Mouse (Mus musculus) c-Kit-positive CD71-positive TER-119-negative erythroid progenitor cells, embryonic 14.5 days (primary cell): ENCODE results near the gene Defb47.

Experiments
- DNase-seq: peaks from one replicate; pipeline ENCODE4 v3.0.0-alpha.2; 2013; ENCODE audit warnings: low read depth

Defb47 gene

DNA sequence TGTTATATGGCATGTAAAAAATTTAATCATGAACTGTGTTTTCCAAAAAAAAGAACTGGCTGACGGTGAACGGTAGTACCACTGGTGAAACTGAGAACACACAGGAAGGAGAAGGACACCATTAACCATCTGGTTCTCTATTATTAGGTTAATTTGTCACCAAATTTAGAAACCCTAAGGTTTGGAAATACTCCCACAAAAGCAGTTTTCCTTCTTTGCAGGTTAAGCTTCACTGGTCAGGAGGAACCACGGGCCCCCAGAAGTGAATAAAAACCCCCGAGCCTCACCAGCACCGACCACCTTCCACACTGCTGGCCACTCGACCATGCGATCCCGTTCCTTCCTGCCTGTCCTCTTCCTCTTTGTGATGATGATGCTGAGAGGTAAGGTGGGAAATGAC is at the start of gene Defb47:
Gene Defb47, plus strand, starts transcription at position 301 of the 400 bp plus-strand sequence.
- DNase-seq = no peak

DNA sequence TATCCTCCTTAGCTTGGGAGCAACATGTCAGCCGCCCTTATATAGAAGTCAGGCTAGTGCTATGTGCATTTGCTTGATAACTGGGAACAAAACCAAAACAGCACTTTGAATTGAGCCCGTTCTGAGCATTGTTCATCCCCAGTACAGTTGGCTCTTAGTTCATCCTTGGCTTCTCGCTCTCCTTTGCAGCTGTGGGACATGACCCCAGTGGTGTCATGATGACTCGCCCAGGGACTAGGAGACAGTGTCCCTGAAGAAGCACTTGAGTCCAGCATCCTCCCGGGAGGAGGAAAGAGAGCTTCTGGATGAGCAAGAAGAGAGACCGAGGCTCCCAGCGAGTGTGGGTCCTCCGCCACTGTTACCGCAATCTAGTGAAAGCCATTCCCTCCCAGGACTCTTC is 41.8 kb upstream of the Defb47 start:
- no peak for DNase-seq

DNA sequence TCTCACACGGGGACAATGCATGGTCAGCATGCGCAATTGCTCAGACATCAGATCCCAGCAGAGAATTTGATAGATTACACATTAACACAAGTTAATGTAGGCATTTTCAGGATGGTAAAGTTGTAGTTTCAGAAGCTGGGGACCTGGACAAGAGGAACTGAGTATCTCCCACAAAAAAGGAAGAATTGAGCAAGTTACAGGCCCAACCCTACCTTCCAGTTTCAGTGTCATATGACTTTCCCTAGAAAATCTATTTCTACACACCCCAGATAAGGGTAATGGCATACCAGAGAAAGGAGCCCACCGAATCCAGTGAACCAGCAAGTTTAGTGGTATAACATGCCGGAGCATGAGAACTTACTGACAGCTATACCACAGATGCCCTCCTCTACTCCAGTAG is 34.2 kb upstream of the Defb47 start:
- no peak for DNase-seq

DNA sequence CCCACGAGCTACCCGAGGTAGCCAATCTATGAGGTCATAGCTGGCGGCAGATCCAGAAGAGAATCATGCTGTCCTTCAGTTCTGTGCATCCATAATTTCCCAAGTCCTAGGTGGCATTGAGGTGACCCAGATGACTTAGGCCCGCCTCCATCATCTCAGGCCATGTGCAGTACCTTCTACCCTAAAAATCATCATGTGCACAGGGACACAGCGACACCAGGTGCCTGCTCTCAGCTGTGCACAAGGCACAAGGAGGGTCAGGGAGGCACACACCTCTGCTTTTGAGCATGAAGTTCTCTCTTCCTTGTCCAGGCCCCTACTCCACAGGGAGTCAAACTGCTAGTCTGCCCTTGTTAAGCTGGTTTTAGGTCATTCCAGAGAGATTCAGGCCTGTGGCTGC is 32.5 kb upstream of the Defb47 start:
- DNase-seq = no peak

DNA sequence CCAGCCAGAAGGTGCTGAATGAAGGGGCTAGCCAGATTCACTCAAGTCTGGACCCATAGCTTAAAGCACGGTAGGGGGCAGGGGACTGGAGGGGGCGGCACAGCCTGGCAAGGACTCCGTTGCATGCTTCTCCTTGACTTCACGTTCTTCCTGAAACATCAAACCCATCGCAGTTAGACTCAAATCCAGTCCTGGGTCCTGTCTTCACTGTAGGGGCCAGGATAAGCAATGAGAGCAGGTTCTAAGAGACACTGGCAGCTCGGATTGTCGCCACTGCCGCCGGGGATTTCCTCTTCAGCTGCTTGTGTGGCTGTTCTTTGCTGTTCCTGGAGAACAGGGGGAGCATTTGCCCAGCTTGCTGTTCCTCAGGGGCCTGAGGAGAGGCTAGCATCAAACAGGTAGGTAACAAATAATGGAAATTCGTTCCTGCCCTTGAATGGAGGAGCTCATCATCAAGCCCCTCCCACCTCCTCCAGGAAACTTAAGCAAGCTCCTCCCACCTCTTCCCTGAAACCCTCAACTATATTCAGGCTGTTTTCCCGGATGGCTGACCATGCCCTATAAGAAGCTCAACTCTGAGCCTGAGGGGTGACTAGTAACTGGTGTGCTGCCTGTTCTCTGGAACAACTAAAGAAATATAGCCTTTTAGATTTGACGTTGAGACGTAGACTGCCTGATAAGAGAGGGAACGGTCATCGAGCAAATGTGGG is 31.9 kb upstream of the Defb47 start:
- DNase-seq = no peak

DNA sequence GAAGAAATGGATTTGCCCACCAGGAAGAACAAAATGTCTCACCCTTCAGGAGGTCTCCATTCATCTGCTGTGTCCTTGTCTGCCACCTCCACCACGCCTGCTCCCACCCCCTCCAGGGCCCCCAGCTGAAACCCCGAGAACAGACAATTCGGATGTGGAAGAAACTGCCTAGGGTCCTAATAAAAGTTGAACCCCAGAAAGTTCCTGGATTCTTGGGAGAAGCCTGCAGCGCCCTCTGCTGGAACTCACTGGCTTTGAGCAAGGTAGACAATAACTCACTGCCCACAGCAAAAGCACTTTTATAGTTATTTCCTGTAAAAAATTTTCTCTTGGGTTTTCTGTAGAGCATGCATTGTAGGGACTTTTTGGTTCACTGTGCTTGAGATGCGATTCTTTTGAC is 22.8 kb upstream of the Defb47 start:
- peak; percentile 32 for DNase-seq

DNA sequence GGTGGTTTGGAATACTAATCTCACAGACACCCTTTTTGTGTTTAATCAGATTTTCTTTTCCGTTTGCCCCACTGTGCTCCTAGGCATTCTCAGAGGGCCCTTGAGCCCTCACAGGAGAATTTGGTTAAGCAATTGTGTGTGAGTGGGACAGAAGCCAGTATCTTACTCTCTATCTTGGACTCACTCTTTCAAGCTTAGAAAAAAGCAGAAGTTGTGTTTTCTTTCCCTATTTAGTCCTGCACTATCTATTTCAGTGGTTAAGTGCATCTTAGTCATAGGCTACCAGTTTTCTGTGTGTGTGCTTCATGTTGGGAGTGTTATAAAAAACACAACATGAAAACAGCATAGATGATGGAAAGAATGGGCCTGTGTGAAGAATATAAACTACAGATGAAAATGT is 18.1 kb upstream of the Defb47 start:
- no peak for DNase-seq

DNA sequence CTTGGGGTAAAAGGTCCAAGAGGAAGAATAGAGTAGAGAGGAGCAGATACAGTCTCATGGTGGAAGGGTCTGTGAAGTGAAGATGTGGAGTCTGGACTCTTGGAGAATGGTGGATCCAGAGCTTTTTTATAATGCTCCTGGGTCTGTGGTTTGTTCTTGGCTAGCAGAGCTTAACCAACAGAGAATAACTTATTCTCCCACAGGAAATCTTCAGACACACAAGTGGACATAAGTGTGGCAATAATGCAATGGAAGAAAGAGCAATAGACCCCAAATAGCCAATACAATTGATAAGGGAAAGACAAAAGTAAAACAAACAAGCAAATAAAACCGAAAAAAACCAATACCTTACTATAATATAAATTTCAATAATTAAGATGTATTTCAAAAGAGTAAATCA is 13.5 kb upstream of the Defb47 start, which contains the start of gene Defb48:
Gene Defb48, minus strand, starts transcription at position 101 of the 400 bp plus-strand sequence.
- DNase-seq = no peak

DNA sequence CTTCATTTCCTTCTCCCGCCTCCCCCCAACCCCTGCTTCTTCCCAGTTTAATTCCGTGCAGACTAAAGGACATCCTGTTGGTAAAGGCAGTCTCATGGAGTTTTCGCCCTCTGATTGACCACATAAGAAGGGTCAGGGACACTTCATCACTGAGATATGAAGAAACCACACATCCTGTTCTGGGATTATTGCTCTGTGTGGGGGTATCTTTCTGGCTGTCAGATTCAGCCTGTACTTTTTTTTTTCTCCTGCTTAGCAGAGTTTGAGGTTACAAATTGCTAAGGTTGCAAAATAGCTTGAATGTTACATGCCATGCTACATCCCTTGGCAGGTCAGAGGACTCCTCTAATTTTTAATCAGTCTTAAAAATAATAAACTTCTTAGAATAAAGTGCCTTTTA is 6.6 kb upstream of the Defb47 start:
- DNase-seq = no peak

DNA sequence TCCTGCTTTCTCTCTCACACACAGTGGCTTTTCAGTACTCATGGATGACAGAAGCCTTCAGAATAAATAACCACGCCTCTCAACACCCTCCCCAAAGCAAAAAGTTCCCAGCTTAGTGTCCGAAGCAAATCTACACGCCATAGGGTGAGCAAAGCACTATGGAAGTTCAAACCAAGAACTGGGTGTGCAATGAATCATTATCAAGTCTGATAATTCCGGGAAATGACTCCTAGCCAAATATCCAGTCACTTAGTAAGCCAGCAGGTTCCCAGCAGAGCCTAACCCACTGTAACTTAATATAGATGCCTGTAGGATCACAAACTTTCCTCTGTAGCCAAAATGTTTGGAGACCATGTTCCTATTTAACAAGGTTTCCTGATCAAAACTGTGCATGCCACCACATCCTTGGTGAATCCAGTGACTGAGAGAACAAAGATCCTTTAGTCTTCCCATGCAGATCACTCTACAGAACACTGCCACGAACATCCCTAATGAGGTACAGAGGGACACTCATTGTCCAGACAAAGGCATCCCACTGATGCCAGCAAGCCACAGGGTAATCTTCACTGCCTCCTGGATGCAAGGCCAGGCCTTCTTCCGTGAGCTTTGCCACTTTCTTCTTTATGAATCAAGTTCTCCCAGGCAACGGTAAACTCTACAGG is 5.9 kb upstream of the Defb47 start:
- DNase-seq = no peak

DNA sequence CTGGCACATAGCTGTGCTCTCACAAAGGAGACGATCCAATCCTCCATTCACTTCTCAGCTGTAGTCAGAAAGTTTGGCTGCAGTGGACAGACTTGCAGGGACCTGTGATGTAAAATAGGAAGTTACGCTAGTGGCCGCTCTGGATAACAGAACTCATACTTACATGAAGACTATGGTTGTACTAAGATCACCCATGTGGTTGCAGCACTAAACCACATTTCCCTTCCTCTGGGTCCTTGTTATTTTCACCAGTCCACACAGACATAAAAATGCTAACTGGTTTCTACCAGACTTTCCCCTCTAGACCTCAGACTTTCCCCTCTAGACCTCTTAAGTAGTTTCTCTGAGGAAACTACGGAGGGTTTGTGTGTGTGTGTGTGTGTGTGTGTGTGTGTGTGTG is 1.1 kb downstream of the Defb47 start:
- no peak for DNase-seq

DNA sequence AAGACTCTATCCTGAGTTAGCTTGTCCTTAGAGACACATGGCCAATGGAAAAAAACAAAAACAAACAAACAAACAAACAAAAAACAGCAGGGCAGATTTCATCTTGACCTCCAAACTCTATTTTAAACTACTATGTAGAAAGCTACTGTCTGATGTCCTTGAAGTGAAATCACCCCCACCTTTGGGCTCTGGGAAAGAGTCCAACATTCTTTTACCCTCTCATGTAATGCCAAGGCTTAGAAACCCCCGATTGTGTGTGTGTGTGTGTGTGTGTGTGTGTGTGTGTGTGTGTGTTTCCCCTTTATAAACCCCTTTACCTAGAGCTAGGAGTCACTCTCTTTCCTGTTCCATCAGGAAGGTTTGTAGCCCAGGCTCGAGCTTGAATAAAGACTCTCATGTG is 4.7 kb downstream of the Defb47 start:
- DNase-seq = no peak

DNA sequence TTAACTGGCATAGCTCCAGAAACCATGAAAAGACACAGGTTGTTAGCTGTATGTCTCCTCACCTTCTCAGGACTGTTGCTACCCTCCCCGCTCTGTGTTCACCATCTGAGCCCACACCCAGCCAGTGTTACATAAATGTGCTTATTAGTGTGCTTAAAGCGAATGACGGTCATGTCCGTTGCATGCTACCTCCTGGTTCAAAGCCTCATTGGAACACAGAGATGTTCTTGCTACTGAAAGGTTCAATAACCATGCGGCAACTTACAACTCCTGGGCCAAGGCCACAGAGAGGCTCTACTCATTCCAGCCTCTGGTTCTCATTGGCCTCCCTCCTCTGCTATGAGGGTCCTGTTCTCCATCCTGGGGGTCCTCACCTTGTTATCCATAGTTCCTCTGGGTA is 13.6 kb downstream of the Defb47 start, which contains the start of gene Defb43:
Gene Defb43, plus strand, starts transcription at position 301 of the 400 bp plus-strand sequence.
- no peak for DNase-seq

DNA sequence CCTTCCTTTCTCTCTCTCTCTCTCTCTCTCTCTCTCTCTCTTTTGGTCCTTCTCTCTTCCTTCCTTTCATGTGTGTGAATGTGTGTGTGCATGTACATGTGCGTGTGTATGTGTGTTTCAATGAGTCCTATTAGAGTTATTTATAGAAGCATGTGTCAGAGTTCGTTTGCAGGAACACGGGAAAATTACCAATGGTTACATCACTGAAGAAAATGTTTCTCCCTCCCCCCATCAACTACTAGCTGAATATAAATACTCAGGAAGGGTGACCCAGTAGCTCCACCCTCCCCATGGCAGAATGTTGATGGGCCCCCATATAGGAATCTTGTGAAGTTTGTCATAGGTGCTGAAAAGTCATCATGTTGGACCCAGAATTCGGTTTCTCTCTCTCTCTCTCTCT is 15.2 kb downstream of the Defb47 start:
- DNase-seq = no peak

DNA sequence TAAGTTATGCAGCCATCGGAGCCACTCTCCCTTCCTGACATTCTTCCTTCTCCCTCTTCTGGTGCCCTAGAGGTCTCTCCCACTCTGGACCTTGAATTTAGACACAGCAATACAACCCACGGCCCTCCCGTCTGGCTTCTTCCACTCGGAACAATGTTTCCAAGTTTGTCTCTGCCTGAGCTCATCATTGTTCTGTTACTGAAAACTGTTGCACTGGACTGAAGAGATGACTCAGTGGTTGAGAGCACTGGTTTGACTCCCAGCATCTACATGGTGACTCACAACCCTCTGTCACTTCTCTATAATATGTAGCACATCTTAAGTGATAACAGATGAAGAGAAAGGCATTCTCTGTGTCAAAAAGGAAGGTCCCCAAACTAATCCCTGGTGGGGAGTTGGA is 16.8 kb downstream of the Defb47 start:
- no peak for DNase-seq

DNA sequence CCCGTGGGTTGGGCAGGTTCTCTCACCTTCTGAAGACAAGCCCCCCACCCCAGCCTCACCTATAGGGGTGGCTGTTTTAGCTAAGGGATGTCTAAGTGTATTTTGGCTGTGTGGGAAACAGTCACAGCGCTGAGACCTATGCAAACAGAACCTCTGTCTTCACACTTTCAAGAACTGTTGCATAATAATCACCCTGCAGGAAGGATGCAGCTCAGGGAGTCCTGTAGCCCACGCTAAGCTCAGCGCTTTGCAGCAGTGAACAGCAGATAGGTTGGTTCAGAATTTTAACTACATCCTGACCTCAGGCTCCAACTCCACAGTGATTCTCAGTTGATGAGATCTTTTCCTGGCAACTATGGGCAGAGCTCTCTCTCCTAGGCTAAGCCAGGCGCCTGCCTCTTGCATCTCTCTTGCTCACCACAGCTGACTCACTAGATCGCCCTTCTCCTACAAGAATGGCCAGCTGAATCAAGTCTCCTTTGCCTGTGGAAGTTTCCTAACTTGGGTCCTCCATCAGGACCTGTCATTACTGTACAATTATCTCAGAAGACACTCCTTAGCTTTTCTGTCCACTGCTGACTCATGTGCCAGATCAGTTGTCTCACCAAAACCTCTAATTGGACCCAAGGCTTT is 22.8 kb downstream of the Defb47 start:
- DNase-seq = no peak

DNA sequence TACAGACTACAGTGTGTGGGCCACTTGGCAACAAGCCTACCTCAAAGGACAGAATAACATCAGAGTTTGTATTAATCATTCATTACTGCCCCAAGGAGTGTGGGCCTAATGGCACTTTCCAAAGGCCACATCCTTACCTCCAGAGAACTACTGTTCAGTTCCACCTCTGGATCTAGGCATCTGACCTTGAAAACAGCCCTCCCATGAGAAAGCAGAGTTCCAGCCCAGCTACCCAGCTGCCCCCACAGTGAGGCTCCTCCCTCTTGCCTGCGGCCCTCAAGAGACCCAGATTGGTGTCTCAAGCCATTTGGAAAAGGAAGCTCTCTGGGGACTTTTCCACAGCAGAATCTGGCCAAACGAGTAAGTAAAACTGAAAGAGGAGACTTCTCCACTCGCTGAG is 48.8 kb downstream of the Defb47 start, which contains the start of gene Defb42:
Gene Defb42, plus strand, starts transcription at position 301 of the 400 bp plus-strand sequence.
- no peak for DNase-seq

DNA sequence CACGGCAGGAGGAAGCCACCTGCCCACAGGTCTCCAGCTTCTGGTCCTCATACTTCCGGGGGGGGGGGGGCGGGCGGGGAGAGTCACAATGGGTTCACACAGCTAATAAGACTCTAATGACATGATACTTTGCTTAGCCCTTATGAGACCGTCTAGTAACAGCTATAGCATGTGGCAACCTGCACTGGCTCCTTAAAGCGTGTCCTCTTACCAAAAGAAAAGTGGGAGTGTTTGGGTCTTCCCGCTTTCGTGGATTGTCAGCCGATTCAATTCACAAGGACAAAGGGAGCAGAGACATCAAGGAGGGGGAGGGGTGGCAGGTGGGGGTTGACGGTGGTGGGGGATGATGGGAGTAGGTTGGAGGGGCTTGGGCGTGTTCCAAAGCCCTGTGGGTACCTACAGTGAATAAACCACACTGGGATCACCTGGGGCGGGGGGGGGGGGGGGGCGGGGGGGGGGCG is 52.1 kb downstream of the Defb47 start, which contains the start of gene Defb30:
Gene Defb30, minus strand, starts transcription at position 51 of the 461 bp plus-strand sequence.
- DNase-seq = no peak
